Mouse (Mus musculus) intestine, postnatal 0 days (tissue): ENCODE data around the gene Slc6a19. TPM values are rescaled to one million over a fixed set of nuclear protein-coding genes. Genes with fewer than 3 reads are reported as not detected.
A peak's percentile ranks its signal among the peaks of the same experiment; 100 is the strongest.

ENCODE experiments used
- ATAC-seq: fragments of 200-750 bp; cut with Nextera tagmentation; 2 replicates; pipeline ENCODE4 v1.8.0; 2017; ENCODE audit warnings: mild to moderate bottlenecking, moderate TSS enrichment, moderate library complexity
- H3K27ac ChIP-seq: fragments of 300-500 bp; sonication (generic); 2 replicates; pipeline ENCODE4 v1.5.1; 2014; ENCODE audit warnings: mild to moderate bottlenecking, low read depth, low read length, moderate library complexity
- H3K27me3 ChIP-seq: fragments of 300-500 bp; sonication (generic); replicated peaks from 2 replicates; pipeline ENCODE4 v1.6.1; 2014; ENCODE audit warnings: low read length, mixed read lengths; ENCODE audit not compliant: control insufficient read depth, insufficient read depth
- H3K36me3 ChIP-seq: fragments of 300-500 bp; sonication (generic); 2 replicates; pipeline ENCODE4 v1.6.1; 2014; ENCODE audit warnings: mild to moderate bottlenecking, moderate library complexity; ENCODE audit not compliant: control insufficient read depth, insufficient read depth
- H3K4me1 ChIP-seq: fragments of 300-500 bp; sonication (generic); replicated peaks from 2 replicates; pipeline ENCODE4 v1.6.1; 2014; ENCODE audit warnings: antibody characterized with exemption, low read length, mixed read lengths; ENCODE audit not compliant: control insufficient read depth, insufficient read depth
- H3K4me2 ChIP-seq: fragments of 300-500 bp; sonication (generic); replicated peaks from 2 replicates; pipeline ENCODE4 v1.6.1; 2014; ENCODE audit warnings: low read depth, mild to moderate bottlenecking, moderate library complexity
- H3K4me3 ChIP-seq: fragments of 300-500 bp; sonication (generic); 2 replicates; pipeline ENCODE4 v1.5.1; 2014; ENCODE audit warnings: low read depth, low read length
- H3K9ac ChIP-seq: fragments of 300-500 bp; sonication (generic); 2 replicates; pipeline ENCODE4 v1.6.1; 2014; ENCODE audit warnings: mild to moderate bottlenecking, low read depth, low read length
- H3K9me3 ChIP-seq: fragments of 300-500 bp; sonication (generic); 2 replicates; pipeline ENCODE4 v1.6.1; 2016; ENCODE audit warnings: mixed run types; ENCODE audit not compliant: control insufficient read depth
- CTCF ChIP-seq: sonication (generic); IDR thresholded peaks from 2 replicates; pipeline ENCODE4 v1.5.1; 2016; ENCODE audit warnings: low read depth, mild to moderate bottlenecking, control low read depth, antibody characterized with exemption, moderate library complexity
- WGBS: fragments of 180-500 bp; shearing (Covaris S2); extraction: QIAGEN DNeasy Blood & Tissue Kit; methylation state at CpG from one replicate; pipeline ENCODE4 v1.1.7; 2014; 5-methylcytosine and 5-hydroxymethylcytosine counted together
- polyA plus RNA-seq: library from polyadenylated mRNA; unstranded; fragments of >200 nt; fragmentation: Nextera tagmentation; extraction: Ambion mirVana; gene quantifications from 2 replicates; pipeline ENCODE4 v1.2.1, GENCODE M21; 2015

Gene Slc6a19
- polyA plus RNA-seq, 1 experiment from 2014 or later = 110 TPM

DNA sequence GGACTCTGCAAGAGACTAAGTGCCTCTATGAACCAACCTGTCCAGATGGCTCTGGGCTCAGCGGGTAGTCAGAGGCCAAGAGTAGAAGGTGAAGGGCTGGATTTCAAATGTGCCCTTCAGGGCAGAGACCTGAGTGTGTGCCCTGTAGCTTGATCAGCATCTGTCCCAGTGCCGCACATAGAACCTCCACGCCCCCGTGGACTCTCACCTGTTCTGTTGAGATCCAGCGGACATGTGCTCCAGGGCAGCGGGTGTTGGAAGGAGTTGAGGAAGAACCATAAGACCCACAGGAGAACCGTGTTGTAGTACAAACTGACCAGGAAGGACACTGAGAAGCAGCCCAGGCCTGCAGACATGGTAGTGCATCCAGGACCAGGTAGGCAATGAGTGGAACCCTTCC, 29.5 kb downstream of the Slc6a19 start:
- TF ChIP-seq CTCF = no peak
- Histone ChIP-seq H3K9ac (no peak overlapping the region), H3K9me3 (no peaks in the 10 kb centered on the region), H3K4me1 (no peaks in the 10 kb centered on the region), H3K27me3 (no peaks in the 10 kb centered on the region), H3K4me3 (no peak overlapping the region), H3K27ac (no peak overlapping the region), H3K36me3 (no peaks in the 10 kb centered on the region), H3K4me2 (no peak overlapping the region)
- 77% methylated on average over 7 of the region's 7 CpGs for WGBS
- ATAC-seq = no peak

DNA sequence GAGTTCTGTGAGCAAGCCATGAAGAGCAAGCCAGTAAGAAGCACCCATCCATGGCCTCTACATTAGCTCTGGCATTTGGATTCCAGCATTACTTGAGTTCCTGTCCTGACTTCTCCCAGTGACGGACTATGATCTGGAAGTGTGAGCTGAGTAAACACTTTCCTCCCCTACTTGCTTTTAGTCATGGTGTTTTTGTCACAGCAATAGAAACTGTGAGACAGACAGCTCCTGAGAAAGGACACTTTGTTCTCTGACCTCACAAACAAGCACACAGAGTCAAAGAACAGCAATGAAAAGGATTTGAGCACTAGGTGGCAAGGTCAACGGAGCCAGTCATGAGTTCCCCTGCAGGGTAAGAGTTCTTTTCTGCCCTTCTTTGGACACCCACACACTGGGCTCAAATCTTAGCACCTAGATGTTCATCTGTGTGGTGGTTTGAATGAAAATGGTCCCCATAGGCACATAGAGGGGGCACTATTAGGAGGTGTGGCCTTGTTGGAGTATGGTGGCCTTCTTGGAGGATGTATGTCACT, 44.4 kb downstream of the Slc6a19 start:
- Histone ChIP-seq H3K36me3 (no peaks in the 10 kb centered on the region), H3K4me3 (no peak overlapping the region), H3K27ac (peak overlapping the region; percentile 42; the same call in 1 of the 2 replicates), H3K27me3 (no peaks in the 10 kb centered on the region), H3K9me3 (no peaks in the 10 kb centered on the region), H3K4me1 (no peaks in the 10 kb centered on the region), H3K9ac (no peak overlapping the region), H3K4me2 (no peak overlapping the region)
- 65% methylated on average over 2 of the region's 2 CpGs for WGBS
- peak; percentile 49 for ATAC-seq
- TF ChIP-seq CTCF = no peak

DNA sequence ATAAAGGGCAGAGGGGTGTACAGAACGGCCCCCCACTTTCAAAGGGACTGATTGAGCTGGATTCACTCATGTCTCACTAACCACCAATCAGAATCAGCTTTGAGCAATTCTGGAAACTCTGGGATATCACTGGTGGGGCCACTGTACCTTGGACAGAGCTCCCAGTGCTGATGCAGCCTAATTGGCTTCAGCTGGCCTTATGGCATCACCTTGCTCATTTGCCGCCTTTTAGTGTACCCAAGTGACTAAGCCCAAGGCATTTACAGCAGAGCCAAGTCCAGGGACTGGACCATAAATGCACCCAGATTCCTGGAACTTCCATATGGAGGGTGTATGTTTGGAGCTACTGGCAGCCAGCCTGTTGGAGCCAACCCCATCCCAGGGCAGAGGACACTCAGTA, 45.7 kb downstream of the Slc6a19 start:
- 26% methylated on average over 2 of the region's 2 CpGs for WGBS
- no peak for TF ChIP-seq CTCF
- Histone ChIP-seq H3K4me2 (no peak overlapping the region), H3K9ac (no peak overlapping the region), H3K9me3 (no peaks in the 10 kb centered on the region), H3K4me1 (no peaks in the 10 kb centered on the region), H3K36me3 (no peaks in the 10 kb centered on the region), H3K27ac (peak overlapping the region; percentile 41; the same call in 1 of the 2 replicates), H3K4me3 (no peak overlapping the region), H3K27me3 (no peaks in the 10 kb centered on the region)
- ATAC-seq = peak; percentile 93

DNA sequence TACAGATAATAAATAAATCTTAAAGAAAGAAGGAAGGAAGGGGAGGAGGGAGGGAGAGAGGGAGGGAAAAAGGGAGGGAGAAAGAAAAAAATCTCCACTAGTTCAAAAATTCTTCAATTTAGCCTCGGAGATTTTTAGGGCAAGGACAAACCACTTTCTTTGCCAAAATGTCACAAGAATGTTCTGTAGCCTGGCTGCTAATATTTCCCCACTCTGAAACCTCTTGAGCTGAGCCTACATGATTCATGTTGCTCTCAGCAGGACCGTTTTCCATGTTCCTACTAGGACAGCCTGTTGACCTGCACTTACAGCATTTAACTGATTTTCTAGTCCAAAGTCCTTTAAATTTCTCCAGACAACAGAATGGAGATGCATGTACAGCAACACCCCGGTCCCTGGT, 49.7 kb downstream of the Slc6a19 start:
- H3K9ac ChIP-seq = no peak overlapping the region
- no peak overlapping the region for H3K27ac ChIP-seq
- no peak overlapping the region for H3K4me2 ChIP-seq
- no peaks in the 10 kb centered on the region for H3K36me3 ChIP-seq
- H3K9me3 ChIP-seq = no peaks in the 10 kb centered on the region
- no peaks in the 10 kb centered on the region for H3K4me1 ChIP-seq
- TF ChIP-seq CTCF = no peak
- H3K4me3 ChIP-seq = no peak overlapping the region
- 58% methylated on average over 3 of the region's 3 CpGs for whole genome bisulfite sequencing
- no peaks in the 10 kb centered on the region for H3K27me3 ChIP-seq
- ATAC-seq = no peak

DNA sequence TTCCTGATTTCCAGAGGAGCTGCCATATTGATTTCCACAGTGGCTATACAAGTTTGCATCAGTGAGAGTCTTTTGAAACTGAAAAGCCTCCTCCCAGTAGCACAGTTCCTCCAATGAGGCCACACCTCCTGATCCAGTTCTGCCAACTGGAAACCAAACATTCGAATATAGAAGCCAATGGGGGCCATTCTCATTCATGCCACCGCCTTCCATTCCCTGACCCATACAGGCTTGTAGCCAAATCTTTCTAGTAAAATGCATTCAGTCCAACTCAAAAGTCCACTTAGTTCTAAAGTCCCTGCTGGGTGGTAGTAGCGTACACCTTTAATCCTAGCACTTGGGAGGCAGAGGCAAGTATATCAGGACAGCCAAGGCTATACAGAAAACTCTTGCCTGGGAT, 51.4 kb downstream of the Slc6a19 start:
- no peak overlapping the region for H3K9ac ChIP-seq
- no peak overlapping the region for H3K27ac ChIP-seq
- H3K4me3 ChIP-seq = no peak overlapping the region
- WGBS = 79% methylated on average over 3 of the region's 3 CpGs
- no peak for ATAC-seq
- no peak overlapping the region for H3K4me2 ChIP-seq
- H3K4me1 ChIP-seq = no peaks in the 10 kb centered on the region
- no peaks in the 10 kb centered on the region for H3K9me3 ChIP-seq
- H3K36me3 ChIP-seq = peaks cover 9% of the 10 kb centered on the region; the same call in 1 of the 2 replicates
- TF ChIP-seq CTCF = no peak
- H3K27me3 ChIP-seq = no peaks in the 10 kb centered on the region

DNA sequence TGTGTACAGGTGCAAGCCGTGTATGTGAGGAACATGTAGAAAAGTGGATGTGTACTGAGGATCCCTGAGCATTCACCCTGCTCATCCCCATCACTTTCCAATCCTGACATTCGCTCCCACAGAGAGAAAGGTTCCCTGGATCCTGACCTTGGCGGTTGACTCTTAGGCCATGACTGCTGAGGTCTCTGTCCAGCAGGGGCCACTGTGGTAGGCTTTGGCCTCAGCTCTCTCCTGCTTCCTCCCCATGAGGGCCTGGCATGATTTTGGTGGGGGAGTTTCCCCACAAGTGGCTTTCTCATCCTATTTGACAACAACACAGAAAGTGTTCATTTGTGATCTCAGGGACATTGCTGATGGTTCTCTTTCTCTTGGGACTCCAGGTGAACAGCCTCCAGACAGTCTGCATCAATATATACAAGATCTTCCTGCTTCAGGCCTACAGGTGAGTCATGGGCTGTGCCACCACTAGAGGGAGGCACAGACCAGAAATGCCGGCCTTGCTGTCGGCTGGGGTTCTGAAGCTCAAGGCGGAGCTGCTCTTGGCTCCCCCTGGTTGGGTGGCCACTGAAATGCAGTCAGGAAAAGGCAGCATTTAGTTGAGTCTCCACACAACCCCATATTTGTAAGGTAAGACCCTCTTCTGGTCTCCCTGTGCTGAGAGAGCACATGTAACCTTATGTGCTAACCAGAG, 58.1 kb downstream of the Slc6a19 start:
- no peak overlapping the region for H3K4me3 ChIP-seq
- 40% methylated on average over 6 of the region's 6 CpGs for WGBS
- peak; percentile 79 for ATAC-seq

More for the DNA sequence above, 58.1 kb downstream of the Slc6a19 start:
- peak; percentile 95 for TF ChIP-seq CTCF
- no peaks in the 10 kb centered on the region for H3K27me3 ChIP-seq
- H3K27ac ChIP-seq = no peak overlapping the region
- no peaks in the 10 kb centered on the region for H3K4me1 ChIP-seq
- H3K9ac ChIP-seq = no peak overlapping the region
- no peak overlapping the region for H3K4me2 ChIP-seq
- no peaks in the 10 kb centered on the region for H3K9me3 ChIP-seq
- H3K36me3 ChIP-seq = peaks cover 16% of the 10 kb centered on the region
